Mouse (Mus musculus) adrenal gland, postnatal 14 days (tissue): ENCODE measurements at regions not wholly inside any gene's neighbourhood (a gene's known extent, or its start where the extent isn't known, plus 50 kb on each side); places are given as distances from the start of the nearest gene placed in this dataset.
A peak's percentile ranks its signal among the peaks of the same experiment; 100 is the strongest.

Experiments used
- DNase-seq: peaks from one replicate; pipeline ENCODE4 v3.0.0; 2021; ENCODE audit warnings: mixed read lengths

GRCm38 (mm10) chr5:85954526-85954925, 110.9 kb downstream of the Cenpc1 start:
- DNase-seq: no peak

DNA sequence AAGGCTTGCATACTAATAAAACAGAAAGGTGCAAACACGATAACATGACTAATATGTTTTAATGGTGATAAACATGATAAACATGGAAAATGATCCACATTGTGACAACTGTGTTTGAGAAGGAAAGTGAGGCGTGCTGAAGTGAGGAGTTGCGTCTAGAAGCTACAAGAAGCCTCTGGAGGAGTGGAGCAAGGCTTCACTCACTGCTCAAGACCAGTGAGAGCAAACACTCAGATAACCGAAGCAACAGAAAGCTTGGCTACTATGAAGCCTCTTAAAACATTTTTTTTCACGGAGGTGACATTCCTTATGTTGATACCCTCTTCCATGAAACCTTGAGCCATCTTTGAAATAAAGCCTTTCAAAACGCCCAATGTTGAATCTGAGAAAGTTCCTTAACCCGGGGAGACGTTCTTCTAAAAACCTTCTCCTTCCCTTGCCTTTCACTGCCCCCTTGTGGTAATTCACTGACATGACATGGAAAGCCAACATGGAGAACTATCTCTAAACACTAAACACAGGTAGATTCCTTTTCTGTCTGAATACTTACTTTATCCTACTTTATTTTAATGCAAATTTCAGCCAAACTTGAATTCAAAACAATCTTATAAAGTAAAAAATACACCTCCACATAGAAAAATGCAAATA, 128.6 kb downstream of the Cenpc1 start:
- peak; percentile 37 for DNase-seq

- no peak for DNase-seq
Measured at GRCm38 (mm10) chr5:85918288-85918687, 147.1 kb downstream of the Cenpc1 start.

GRCm38 (mm10) chr5:85915000-85915399, 150.4 kb downstream of the Cenpc1 start:
- no peak for DNase-seq

DNA sequence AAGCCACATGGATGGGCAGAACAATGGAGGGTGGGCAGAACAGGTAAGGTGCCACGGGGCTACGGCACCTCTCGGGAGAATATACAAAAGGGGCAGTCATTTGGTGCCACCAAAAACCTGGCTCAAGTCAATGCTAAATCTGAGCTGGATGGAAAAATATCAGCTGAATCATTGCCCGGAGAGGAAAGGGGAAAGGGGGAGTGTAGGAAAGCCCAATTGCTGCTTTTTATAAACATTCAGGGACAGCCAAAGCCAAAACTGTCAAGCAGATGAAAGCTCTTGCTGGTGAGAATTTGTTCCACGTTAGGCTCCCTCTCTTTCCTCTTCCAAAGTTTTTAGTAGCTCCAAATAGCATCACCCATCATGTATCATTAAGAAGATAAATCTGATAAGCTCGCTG, 168.9 kb downstream of the Cenpc1 start:
- no peak for DNase-seq

GRCm38 (mm10) chr5:85895814-85896213, 169.6 kb downstream of the Cenpc1 start:
- DNase-seq: no peak

DNA sequence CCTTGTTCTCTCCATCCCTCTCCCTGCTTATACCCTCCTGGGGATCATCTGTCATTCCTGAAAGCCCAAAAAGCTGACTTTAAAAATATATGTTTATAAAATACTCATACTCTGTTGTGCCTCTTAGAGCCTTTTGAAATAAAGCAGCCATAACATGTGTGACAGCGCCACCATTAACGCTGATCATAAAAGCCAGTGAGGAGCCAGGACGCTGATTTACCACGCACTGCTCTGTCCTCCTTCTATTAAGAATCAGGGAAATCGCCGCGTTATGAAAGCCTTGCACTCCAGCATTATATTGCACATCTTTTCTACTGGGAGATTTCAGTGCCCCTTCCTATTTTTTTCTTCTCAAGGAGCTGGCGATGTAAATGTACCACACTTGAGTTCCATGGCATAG, 195.1 kb downstream of the Cenpc1 start:
- no peak for DNase-seq

GRCm38 (mm10) chr5:85832556-85832955, 232.8 kb downstream of the Cenpc1 start:
- no peak for DNase-seq

- no peak for DNase-seq
Measured at GRCm38 (mm10) chr5:85795531-85796197, 269.7 kb downstream of the Cenpc1 start.

- no peak for DNase-seq
Measured at GRCm38 (mm10) chr5:85793148-85793547, 272.2 kb downstream of the Cenpc1 start.

DNA sequence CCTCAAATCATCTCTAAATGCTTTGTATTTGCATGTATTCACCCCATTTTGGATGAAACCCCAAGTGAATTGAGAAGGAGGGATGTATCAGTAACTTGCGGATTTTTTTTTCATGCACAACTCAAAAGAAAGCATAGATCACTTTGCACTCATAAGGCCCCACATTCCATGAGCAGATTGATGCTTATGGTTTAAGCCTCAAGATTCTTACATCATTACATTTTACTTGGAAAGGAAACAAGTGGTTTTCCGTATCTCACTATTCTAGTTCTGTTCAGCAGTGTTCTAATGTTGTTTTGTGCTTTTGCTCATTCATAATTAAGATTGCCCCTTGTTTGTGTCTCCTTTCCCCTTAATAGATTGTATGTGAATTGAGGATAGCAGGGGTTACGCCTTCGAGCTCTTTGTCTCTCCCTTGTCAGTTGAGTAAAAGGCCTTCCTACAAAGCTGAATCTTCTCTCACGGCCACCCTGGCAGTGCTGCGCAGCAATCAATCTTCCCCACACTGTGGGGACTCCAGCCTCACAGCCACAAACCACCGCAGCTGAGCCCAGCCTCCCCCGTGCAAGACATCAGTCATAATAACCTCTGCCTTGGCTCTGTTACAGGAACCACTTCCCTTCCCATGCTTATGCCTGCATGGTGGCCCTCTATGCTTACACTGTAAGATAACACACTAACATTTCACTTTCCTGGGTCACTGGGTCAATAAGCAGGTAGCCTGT, 284.5 kb downstream of the Cenpc1 start:
- DNase-seq: no peak

- no peak for DNase-seq
Measured at GRCm38 (mm10) chr5:85780017-85780416, 285.4 kb downstream of the Cenpc1 start.

GRCm38 (mm10) chr5:85779205-85779604, 286.2 kb downstream of the Cenpc1 start:
- no peak for DNase-seq

GRCm38 (mm10) chr5:85772660-85773059, 292.7 kb downstream of the Cenpc1 start:
- no peak for DNase-seq

DNA sequence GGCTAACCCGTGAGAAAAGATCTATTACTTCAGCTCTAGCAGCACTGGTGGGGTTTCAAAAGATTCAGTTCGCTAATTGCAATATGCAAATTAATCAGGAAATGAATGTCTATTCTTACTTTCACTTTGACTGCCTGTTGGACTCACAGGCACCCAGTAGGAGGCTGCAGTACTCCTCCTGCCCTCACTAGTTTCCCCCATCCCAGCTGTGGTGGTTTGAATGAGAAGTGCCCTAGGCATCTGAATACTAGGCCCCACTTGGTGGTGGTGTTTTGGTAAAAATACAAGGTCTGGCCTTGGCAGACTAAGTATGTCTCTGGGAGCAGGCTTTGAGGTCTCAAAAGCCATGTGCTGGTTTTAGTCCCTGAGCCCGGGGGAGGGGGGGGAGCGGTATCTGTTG, 293.3 kb downstream of the Cenpc1 start:
- no peak for DNase-seq

DNA sequence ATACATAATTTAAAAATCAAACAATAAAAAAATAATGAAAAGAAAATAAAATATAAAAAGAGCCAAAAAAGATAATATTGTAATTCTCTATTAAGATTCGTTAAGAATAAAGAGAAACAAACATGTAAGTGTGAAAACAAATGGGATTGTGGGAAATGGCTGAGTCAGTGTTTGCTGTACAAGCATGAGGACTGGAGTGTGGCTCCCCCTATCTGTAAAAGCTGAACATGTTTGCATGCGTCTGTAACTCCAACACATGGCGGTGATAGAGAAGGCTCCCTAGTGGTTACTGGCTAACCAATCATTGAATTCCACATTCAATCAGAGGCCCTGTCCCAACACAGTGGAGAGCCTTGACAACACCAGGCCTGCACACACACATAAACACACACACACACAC, 298.2 kb downstream of the Cenpc1 start:
- no peak for DNase-seq

GRCm38 (mm10) chr5:85756716-85757115, 308.7 kb downstream of the Cenpc1 start:
- DNase-seq: peak; percentile 8

DNA sequence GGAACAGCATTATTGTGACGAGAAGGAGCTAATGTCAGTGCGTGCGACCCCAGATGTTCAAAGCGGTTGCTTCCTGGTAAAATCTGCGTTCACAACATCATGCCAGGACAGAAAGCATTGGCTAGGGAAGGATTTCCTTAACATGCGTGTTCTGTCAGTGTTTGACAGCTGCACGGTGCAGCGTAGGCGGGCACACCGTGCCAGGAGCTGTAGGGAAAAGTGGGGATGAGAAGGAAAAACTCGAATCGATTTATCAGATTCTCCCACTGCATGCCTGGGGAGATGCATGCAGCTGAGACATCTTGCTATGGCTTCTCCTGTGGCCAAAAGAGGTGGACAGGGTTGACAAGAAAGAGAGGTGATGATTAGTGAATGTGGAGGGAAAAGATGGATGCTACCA, 311.2 kb downstream of the Cenpc1 start:
- no peak for DNase-seq

DNA sequence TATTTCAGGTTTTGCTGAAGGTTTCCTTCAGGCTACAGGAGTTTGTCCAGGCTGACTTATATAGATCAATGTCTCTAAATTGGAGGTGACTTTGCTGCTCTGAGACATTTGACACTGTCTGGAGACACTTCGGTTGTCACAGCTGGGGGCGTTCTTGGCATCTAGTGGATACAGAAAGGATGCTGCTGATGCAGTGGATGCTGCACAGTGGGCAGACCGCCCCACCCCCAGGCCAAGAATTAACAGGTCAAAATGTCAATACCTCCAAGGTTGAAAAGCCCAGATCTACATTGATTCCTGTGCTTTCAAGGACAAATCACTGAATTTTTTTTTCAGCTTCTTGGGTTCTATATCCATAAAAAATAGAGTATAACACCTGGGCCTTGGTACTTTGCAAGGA, 312.3 kb downstream of the Cenpc1 start:
- no peak for DNase-seq

- DNase-seq: no peak
Measured at GRCm38 (mm10) chr5:85751649-85752048, 313.7 kb downstream of the Cenpc1 start.

DNA sequence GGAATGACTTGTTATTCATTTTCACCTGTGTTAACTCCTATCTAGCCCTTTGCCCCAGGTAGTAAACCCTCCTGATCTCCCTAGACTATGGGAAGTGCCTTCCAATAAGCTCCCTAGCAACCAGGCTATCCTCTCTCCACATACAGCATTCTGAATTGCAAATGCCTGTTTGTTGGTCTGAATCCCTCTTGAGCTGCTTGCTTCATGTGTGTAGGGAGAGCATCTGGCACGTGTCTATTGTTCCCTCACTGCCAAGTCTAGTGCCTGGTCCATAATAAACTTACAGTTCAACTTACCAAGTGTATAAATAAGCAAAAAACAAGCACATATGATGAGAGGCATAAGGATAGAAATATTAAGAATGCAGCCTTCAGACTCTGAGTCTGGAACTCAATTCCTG, 314.5 kb downstream of the Cenpc1 start:
- DNase-seq: no peak

- no peak for DNase-seq
Measured at GRCm38 (mm10) chr5:85729613-85730012, 335.8 kb downstream of the Cenpc1 start.

DNA sequence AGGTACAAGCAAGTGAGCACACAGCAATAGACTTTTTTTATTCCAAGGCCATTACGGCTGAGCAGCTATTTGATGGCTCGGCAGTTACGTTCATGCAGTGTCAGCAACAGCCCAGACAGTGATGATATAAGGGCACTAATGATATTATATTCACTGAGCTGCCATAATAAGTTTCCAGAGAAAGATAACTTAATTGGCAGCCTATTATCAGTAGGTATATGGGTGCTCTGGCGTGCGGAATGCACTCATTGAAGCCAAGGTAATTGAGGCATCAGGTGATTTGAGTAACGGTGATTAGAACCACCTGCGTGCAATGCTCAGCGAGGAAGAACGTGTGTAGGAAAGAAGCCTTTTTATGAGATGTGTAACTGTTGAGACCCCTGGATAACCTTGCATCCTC, 358.0 kb downstream of the Cenpc1 start:
- DNase-seq: no peak

GRCm38 (mm10) chr5:85706598-85706997, 358.8 kb downstream of the Cenpc1 start:
- DNase-seq: no peak
